Mouse (Mus musculus) embryonic fibroblast, embryonic 13.5 days (primary cell): ENCODE results near the gene Arhgap6.

Experiments
- CTCF ChIP-seq: IDR thresholded peaks from 2 replicates; pipeline ENCODE4 v1.5.1; 2011; ENCODE audit warnings: mild to moderate bottlenecking, control low read depth, low read length, moderate library complexity, borderline replicate concordance; ENCODE audit not compliant: insufficient read depth
- POLR2A ChIP-seq: IDR thresholded peaks from 2 replicates; pipeline ENCODE4 v1.6.1; 2011; ENCODE audit warnings: low read depth, mild to moderate bottlenecking, control low read depth, low read length, moderate library complexity

- no peak for TF ChIP-seq POLR2A
- TF ChIP-seq CTCF, result no peak
Observed at GRCm38 (mm10) chrX:169107372-169107771, 312.5 kb downstream of the Arhgap6 start.
